Mouse (Mus musculus): ENCODE results near the gene Mier2.

Gene Mier2

DNA sequence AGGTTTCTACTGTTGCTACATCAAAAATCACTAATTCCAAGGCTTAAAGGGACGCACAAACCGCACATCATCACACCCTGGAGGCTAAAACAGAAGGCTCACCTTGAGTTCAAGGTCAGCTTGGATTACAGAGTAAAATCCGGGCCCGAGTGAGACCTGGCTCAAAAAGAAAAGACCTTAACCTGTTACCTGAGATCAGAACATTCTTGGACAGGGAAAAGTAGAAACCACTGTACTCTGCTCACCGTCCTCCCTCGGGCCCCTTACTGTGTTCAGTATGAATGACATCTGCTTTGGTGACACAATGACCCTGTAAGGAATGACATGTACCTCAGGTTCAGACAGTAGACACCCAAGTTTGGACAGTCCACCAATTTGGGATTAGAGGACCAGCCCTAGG is 19.8 kb upstream of the Mier2 start:
- no peak for DNase-seq (ENCODE audit: low spot score)

- DNase-seq (ENCODE audit: low spot score) = no peak
These were observed 19.4 kb upstream of the Mier2 start for GRCm38 (mm10) chr10:79574350-79574749.

DNA sequence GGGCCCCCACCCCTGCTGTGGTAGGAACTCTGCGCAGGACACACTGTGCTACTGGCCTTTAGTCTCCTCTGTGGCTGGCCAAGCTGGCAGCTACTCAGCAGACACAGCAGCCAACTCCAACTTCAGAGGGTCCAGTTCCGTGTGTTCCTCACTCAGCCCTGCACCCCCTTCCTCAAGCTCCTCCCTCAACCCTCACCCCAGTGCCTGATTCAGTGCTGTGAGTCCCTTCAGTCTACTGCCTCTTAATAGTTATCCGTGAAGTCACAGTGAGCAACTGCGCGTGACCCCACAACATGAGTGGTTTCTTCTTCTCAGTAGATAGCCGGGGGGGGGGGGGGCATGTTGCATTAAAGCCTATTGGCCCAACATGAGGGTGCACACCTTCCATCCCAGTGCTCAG is 18.6 kb upstream of the Mier2 start:
- DNase-seq (ENCODE audit: low spot score) = no peak

DNA sequence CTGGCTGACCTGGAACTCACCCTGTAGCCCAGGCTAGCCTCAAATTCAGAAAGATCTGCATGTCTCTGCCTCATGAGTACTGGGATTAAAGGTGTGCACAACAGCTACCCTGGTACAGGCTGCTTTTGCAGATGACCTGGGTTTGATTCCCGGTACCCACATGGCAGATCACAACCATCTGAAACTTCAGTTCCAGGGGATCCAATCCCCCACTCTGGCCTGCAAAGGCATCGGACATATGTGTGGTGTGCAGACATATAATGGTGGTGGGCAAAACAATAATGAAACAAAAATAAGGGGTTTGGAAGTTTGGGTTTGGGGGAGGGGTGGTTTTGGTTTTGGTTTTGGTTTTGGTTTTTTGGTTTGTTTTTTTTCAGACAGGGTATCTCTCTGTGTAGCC is 16.3 kb upstream of the Mier2 start:
- no peak for DNase-seq (ENCODE audit: low spot score)

DNA sequence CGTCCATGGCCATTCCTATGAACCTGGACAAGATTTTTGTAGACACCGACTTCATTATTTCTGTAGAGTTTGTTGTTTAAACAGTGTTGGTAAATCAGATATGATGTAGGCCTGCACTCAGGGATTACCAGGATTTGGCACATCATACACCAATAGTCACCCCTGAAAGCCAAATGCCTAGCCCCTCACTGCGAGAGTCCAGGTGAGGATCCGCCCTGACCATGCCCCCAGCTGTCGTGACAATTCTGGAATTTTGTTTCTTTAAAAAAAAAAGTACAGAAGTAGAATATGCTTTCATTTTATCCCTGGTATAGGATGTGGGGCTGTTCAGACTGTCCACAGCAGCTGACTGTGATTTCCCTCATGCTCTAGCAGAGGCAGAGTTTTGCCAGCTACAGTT is 14.9 kb upstream of the Mier2 start:
- DNase-seq (ENCODE audit: low spot score) = no peak

DNA sequence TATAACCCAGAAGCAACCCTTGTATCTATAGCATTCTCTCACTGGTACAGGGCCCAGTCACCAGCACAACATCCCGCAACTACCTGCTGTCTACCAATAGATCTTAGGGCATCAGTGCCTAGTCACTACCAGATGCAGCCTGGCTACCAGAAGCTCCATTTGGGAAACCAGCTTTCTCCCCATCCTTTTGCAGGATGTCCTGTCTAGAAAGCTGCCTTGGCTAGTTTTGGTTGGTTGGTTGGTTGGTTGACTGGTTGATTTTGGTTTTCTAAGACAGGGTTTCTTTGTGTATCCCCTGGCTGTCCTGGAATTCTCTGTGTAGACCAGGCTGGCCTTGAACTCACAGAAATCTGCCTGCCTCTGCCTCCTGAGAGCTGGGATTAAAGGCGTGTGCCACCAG is 4.7 kb upstream of the Mier2 start:
- DNase-seq (ENCODE audit: low spot score) = no peak

- DNase-seq (ENCODE audit: low spot score) = no peak
These were observed 2.5 kb upstream of the Mier2 start for GRCm38 (mm10) chr10:79557496-79557895.

GRCm38 (mm10) chr10:79556951-79557350 is 2.0 kb upstream of the Mier2 start:
- DNase-seq (ENCODE audit: low spot score) = no peak

DNA sequence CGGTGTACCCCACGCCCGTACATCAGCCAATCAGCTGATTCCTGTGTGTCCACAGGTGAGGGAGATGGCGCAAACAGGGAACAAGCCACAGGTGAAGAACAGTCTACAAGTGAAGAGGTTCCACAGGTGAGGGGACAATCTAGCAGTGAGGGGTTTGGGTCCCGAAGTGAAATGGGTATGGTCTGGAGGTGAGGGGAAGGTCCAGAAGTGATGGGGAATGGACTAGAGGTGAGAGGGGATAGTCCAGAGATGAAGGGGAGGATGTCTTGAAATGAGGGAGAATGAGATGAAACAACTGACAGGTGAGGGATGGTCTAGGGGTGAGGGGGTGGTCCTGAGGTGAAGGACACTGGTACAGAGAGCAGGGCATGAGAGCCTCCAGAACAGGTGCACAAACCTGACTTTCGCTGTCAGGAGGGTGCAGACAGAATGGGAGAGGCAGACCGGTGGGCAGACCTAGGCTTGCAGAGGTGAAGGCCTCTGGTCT is 282 bp upstream of the Mier2 start:
- DNase-seq (ENCODE audit: low spot score) = no peak

DNA sequence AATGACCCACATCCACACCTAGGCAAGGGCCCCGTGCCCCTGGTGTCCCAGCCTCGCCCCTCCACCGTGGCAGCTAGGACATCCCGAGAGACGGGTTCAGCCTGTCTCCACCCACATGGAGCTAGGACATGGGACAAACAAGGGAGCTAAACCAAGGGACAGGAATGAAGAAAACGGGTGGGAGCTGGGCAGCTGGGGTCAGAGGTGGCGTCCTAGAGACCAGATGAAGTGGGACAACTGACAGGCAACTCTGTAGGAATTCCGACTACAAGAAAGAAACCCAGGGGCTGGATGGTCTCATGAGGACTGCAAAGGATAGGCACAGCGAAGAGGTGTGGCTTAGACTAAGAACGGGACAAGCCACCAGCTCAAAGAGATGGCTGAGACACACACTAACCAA is 1.3 kb downstream of the Mier2 start:
- DNase-seq (ENCODE audit: low spot score) = no peak

- DNase-seq (ENCODE audit: low spot score) = no peak
These were observed 1.8 kb downstream of the Mier2 start for GRCm38 (mm10) chr10:79553176-79553575.

GRCm38 (mm10) chr10:79552531-79552930 is 2.5 kb downstream of the Mier2 start:
- DNase-seq (ENCODE audit: low spot score) = no peak

DNA sequence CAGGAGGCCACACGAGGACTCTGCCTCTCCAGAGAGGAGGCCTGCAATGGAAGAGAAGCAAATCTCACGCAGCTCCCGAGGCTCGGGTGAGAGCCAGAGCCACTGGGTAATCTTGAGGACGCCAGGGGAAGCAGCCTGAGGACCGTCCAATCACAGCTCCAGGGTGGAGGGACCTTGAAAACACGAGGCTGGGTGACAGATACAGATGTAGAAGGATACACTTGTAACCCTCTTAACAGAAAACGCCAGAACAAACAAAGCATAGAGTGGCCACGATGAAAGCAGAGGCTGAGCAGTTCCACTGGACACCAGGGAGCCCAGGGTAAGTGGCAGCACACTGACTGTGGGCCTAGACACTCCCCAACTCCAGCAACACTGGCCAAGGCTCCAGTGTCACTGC is 4.6 kb downstream of the Mier2 start:
- DNase-seq (ENCODE audit: low spot score) = no peak

DNA sequence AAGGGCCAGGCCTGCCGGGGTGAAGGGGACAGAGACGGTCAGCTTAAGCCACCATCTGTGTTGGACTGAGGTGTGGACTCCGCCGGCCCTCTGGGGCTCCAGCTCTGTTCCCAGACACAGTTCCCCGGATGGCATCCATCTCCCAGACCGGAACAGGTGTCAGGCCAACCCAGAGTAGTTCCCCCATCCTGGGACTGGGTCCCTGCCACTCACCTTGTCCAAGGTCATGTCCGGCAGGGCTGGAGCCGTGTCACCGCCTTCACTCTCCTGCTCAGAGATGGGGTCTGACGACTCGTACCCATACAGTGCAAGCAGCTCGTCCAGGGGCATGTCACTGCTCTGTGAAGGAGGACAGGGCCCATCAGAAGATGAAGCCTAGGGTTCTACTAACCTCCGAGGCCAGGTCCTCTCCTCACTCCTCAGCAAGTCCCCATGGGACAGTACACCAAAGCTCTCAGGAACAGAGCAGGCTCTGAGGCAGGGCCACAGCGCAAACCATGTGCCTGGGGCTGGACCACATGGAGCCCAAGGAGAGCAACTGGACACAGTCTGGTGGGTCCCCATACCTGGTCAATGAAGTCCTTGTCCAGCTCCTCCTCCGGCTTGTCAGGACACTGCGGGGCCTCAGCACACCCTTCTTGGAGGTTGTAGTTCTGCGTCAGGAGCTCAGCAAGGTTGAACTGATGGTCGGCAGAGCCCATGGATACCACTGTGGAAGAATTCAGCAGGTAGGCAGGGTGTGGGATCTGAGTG is 5.9 kb downstream of the Mier2 start:
- DNase-seq (ENCODE audit: low spot score) = no peak

- DNase-seq (ENCODE audit: low spot score) = no peak
These were observed 6.5 kb downstream of the Mier2 start for GRCm38 (mm10) chr10:79548546-79548945.

DNA sequence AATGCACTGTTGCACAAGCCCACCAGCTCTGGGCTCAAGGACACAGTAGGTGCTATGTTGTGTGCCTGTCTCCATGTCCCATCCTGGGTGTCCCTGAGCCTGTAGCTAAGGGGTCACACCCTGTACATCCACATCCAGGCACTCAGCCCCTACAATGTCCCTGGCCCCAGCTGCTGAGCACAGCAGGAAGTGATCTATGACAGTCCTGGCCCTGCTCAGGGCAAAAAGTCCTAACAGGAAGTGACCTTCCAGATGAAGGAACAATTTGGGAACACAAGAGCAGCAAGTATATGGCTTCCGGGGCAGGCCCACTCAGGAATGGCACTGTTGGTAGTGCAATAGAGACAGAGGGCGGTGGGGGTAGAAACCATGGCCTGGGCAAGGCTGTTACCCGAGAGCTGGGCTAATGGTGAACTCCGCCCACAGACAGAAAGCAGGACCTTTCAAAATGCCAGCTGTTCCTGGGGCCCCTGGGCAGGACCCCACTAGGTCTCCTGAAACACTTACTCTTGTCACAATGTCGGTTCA is 7.8 kb downstream of the Mier2 start:
- DNase-seq (ENCODE audit: low spot score) = no peak

GRCm38 (mm10) chr10:79546483-79546882 is 8.5 kb downstream of the Mier2 start:
- DNase-seq (ENCODE audit: low spot score) = no peak

DNA sequence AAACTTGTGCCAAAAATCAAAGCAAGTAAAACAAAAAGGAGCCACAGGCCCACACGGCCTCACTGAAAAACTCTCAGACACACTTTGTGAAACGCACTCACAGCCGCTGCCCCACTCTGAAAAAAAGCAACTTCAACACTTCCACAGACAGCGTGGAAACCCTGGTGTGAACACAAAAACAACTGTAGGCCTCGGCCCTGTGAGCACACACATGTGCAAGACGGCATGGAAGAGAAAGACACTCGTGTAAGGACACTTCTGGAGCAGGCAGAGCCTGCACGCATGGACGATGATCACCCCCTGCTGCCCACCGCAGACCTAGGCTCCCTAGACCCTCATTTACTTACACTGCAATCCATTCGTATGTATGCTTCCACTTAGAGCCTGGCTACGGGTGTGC is 9.1 kb downstream of the Mier2 start:
- no peak for DNase-seq (ENCODE audit: low spot score)

GRCm38 (mm10) chr10:79544631-79545030 is 10.4 kb downstream of the Mier2 start:
- DNase-seq (ENCODE audit: low spot score) = no peak

- no peak for DNase-seq (ENCODE audit: low spot score)
These were observed 11.0 kb downstream of the Mier2 start for GRCm38 (mm10) chr10:79543884-79544597.

GRCm38 (mm10) chr10:79542171-79542570 is 12.8 kb downstream of the Mier2 start:
- no peak for DNase-seq (ENCODE audit: low spot score)

GRCm38 (mm10) chr10:79541522-79541921 is 13.5 kb downstream of the Mier2 start:
- no peak for DNase-seq (ENCODE audit: low spot score)

DNA sequence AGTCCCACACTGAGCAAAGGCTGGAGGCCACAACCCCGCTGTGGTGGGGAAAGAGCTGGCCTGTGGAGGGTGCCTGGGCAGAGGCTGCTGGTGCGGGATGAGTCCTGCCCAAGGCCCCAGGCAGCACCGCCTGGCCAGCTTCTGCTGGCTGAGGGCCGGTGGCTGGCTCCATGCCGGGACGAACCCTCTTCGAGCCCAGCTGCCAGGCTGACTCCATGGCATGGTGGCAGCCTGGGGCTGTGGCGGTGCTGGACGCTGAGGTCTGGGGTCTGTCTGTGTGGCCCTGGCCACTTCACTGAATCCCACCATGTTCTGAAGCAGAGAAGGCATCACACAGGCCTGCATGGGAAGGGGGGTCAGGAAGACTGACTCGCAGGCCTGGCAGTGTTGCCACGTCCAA is 14.3 kb downstream of the Mier2 start:
- DNase-seq (ENCODE audit: low spot score) = no peak

Data from spleen, adult 12 weeks (tissue).